In the genomic region with DNA sequence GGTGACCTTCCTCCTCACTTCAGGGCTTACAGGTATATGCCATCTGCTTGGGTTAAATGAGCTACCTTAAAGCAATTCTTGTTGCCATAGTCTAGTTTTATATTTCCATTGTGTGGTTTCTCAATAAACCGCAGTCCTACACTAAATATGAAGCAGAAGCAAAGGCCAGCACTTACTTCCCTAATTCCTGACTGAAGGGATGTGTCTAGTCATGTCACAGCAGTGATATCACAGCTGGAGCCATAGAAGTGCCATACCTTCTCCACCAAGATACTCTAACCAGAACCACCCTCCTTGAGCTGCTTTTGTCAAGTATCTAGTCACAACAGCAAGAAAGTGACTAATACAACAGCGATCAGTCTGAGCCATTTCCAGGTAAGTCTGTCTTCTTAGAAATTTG, we compare ENCODE assay signal across 26 mouse cellular contexts.
"Had no signal": no experiment of that assay in that cellular context is flagged by ENCODE, and none has a peak within 500 bp of the region (broad histone marks: within the 10 kb centered on the region; RNA-seq: fewer than 3 reads in every experiment).

No protein-coding gene starts in this region.

- H3K9ac ChIP-seq: heart, embryonic 13.5 days; heart, embryonic 15.5 days; hindbrain, embryonic 12.5 days; hindbrain, embryonic 14.5 days; intestine, embryonic 15.5 days; limb, embryonic 13.5 days; limb, embryonic 15.5 days; liver, embryonic 12.5 days; liver, embryonic 14.5 days had no signal

- DNase-seq: gastrocnemius, adult 2 months; gastrocnemius, postnatal 10 days; gastrocnemius, postnatal 25 days; heart, adult 11 months; heart, adult 2 months; heart, postnatal 14 days; heart, postnatal 36 days; kidney, adult 18-20 months; kidney, adult 8-10 months; kidney, postnatal 10 days; kidney, postnatal 36 days; layer of hippocampus, adult 9-11 months had no signal

- H3K4me3 ChIP-seq: gastrocnemius, adult 2 months; heart, adult 2 months; heart, embryonic 13.5 days; heart, embryonic 15.5 days; hindbrain, embryonic 10.5 days; hindbrain, embryonic 12.5 days; intestine, embryonic 15.5 days; left cerebral cortex, adult 2 months; limb, embryonic 13.5 days; limb, embryonic 15.5 days; liver, embryonic 12.5 days had no signal

- ATAC-seq: hindbrain, embryonic 16.5 days; inflammation-experienced regulatory T-cells, adult 6 months; intestine, embryonic 15.5 days; intestine, postnatal 0 days; liver, embryonic 12.5 days had no signal

- H3K4me1 ChIP-seq: heart, embryonic 13.5 days; heart, embryonic 15.5 days; hindbrain, embryonic 10.5 days; hindbrain, embryonic 12.5 days; intestine, embryonic 15.5 days; limb, embryonic 13.5 days; limb, embryonic 15.5 days; liver, embryonic 12.5 days had no signal

- H3K27ac ChIP-seq: gastrocnemius, adult 2 months; heart, adult 2 months; heart, embryonic 13.5 days; heart, embryonic 15.5 days; hindbrain, embryonic 10.5 days; hindbrain, embryonic 12.5 days; hindbrain, embryonic 14.5 days; intestine, embryonic 15.5 days; left cerebral cortex, adult 2 months; limb, embryonic 13.5 days; limb, embryonic 15.5 days; liver, embryonic 12.5 days; liver, embryonic 14.5 days had no signal

- H3K27me3 ChIP-seq: heart, embryonic 13.5 days; heart, embryonic 15.5 days; hindbrain, embryonic 12.5 days; intestine, embryonic 15.5 days; limb, embryonic 13.5 days; limb, embryonic 15.5 days; liver, embryonic 12.5 days had no signal

- H3K9me3 ChIP-seq: heart, embryonic 13.5 days; heart, embryonic 15.5 days; hindbrain, embryonic 10.5 days; hindbrain, embryonic 12.5 days; intestine, embryonic 15.5 days; limb, embryonic 13.5 days; limb, embryonic 15.5 days; liver, embryonic 12.5 days had no signal

- H3K36me3 ChIP-seq: heart, embryonic 13.5 days; heart, embryonic 15.5 days; hindbrain, embryonic 10.5 days; hindbrain, embryonic 12.5 days; intestine, embryonic 15.5 days; limb, embryonic 13.5 days; limb, embryonic 15.5 days; liver, embryonic 12.5 days had no signal
